Mouse (Mus musculus): ENCODE results near the gene Hopx.

DNA sequence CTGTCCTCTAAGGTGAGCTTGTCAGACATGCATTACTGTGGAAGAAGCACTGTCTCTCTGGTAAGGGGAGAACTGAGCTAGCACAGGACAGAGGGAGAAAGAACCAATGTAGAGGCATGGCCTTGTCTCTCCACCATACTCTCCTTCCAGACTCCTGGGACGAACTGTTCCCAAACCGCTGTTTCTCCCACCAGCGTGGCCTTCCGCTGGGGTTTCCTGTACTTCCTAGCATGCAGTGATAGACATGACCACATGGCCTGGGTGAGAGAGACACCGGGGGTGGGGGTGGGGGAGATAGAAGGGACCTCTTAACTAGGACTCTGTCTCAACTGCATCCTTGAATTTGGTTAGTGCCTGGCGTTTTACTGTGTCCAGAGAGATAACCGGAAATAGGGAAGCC lies 5.8 kb upstream of the Hopx start:
- TF ChIP-seq CTCF (IDR thresholded peaks at IDR 0.05; ENCODE audit: extremely low read depth, insufficient read depth, low read length) (no peak), POLR2A (IDR thresholded peaks at IDR 0.05; ENCODE audit: extremely low read depth, insufficient read depth, low read length) (no peak)

Measured in cortical plate, adult 2 months (tissue).